Mouse (Mus musculus): Measurements from ENCODE around the gene Acsf2. TPM values are rescaled to one million over a fixed set of nuclear protein-coding genes. Genes with fewer than 3 reads are reported as not detected.

Gene Acsf2
- polyA plus RNA-seq, 1 experiment from 2014 or later = 3.3 TPM

DNA sequence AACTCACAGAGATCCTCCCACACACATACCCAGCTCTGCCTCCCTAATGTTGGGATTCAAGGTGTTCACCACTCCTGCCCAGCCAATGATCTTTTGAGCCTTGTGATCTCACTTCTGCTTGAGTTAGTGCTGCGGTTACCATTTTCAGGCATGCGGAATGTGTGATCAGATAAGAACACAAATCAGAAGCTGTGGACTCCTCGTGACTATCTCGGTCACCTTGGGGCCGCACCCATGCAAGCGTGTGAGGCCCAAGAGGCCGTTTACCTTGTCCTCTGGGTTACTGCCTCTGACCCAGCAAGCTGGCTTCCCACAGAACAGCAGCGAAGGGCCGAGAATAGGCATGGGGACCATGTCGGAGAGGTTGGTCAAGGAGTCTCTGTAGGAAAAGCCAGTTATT lies 92.7 kb downstream of the Acsf2 start:
- 70% methylated on average over 10 of the region's 10 CpGs for WGBS
- Histone ChIP-seq H3K4me3 (no peak overlapping the region), H3K9me3 (replicated peaks) (no peaks in the 10 kb centered on the region), H3K9ac (no peak overlapping the region), H3K4me2 (no peak overlapping the region), H3K4me1 (replicated peaks) (no peaks in the 10 kb centered on the region), H3K36me3 (no peaks in the 10 kb centered on the region), H3K27ac (no peak overlapping the region), H3K27me3 (no peaks in the 10 kb centered on the region)
- no peak for ATAC-seq (replicated peaks; ENCODE audit: insufficient number of reproducible peaks, insufficient read depth, low FRiP score, low read depth)

Other genes with a start within 250 kb of the Acsf2 start
- gene Abcc3, start 208.9 kb downstream of the Acsf2 start, polyA plus RNA-seq (2015; fragmentation: Nextera tagmentation; extraction: Ambion mirVana) = 1.1 and 1.7 TPM in 2 replicates
- gene Cacna1g, start 127.7 kb downstream of the Acsf2 start, polyA plus RNA-seq (2015; fragmentation: Nextera tagmentation; extraction: Ambion mirVana) = 6.4 TPM in 2 replicates
- 0.13 and 0.28 TPM in 2 replicates for gene Spata20, start 115.7 kb downstream of the Acsf2 start, polyA plus RNA-seq (2015; fragmentation: Nextera tagmentation; extraction: Ambion mirVana)
- 13.1 and 16.9 TPM in 2 replicates for gene Epn3, start 101.9 kb downstream of the Acsf2 start, polyA plus RNA-seq (2015; fragmentation: Nextera tagmentation; extraction: Ambion mirVana)
- 5.8 and 6.1 TPM in 2 replicates for gene Mycbpap, start 80.1 kb downstream of the Acsf2 start, polyA plus RNA-seq (2015; fragmentation: Nextera tagmentation; extraction: Ambion mirVana)
- gene Rsad1, start 52.6 kb downstream of the Acsf2 start, polyA plus RNA-seq (2015; fragmentation: Nextera tagmentation; extraction: Ambion mirVana) = 5.7 and 6.2 TPM in 2 replicates
- gene Chad, start 36.8 kb downstream of the Acsf2 start, polyA plus RNA-seq (2015; fragmentation: Nextera tagmentation; extraction: Ambion mirVana) = 0.57 and 1.5 TPM in 2 replicates
- 100 and 128 TPM in 2 replicates for gene Lrrc59, start 27.9 kb upstream of the Acsf2 start, polyA plus RNA-seq (2015; fragmentation: Nextera tagmentation; extraction: Ambion mirVana)
- gene Mrpl27, start 51.9 kb upstream of the Acsf2 start, polyA plus RNA-seq (2015; fragmentation: Nextera tagmentation; extraction: Ambion mirVana) = 122 and 135 TPM in 2 replicates
- 8.7 and 11.5 TPM in 2 replicates for gene Eme1, start 52.1 kb upstream of the Acsf2 start, polyA plus RNA-seq (2015; fragmentation: Nextera tagmentation; extraction: Ambion mirVana)
- 11.6 and 16.6 TPM in 2 replicates for gene Xylt2, start 75.6 kb upstream of the Acsf2 start, polyA plus RNA-seq (2015; fragmentation: Nextera tagmentation; extraction: Ambion mirVana)
- gene Gm11541, start 102.6 kb upstream of the Acsf2 start, polyA plus RNA-seq (2015; fragmentation: Nextera tagmentation; extraction: Ambion mirVana) = 0.13 TPM in 1 of 2 replicates, not detected in the other
- 0.11 TPM in 1 of 2 replicates, not detected in the other for gene Cdc34b, start 139.9 kb upstream of the Acsf2 start, polyA plus RNA-seq (2015; fragmentation: Nextera tagmentation; extraction: Ambion mirVana)
- not detected in 2 replicates for gene Tmem92, start 180.8 kb upstream of the Acsf2 start, polyA plus RNA-seq (2015; fragmentation: Nextera tagmentation; extraction: Ambion mirVana)